Mouse (Mus musculus) megakaryocyte-erythroid progenitor cell, adult 5-6 weeks (primary cell): ENCODE measurements around the gene H2-Oa. TPM values are rescaled to one million over a fixed set of nuclear protein-coding genes. Genes with fewer than 3 reads are reported as not detected.
"Not testable (repeated sequence)": the region's sequence is repeated elsewhere in the genome, so short reads cannot be mapped to it uniquely, and the experiment has no call there.

Experiments
- ATAC-seq: replicated peaks from 2 replicates; pipeline ENCODE4 v1.8.0; 2016; ENCODE audit warnings: mild to moderate bottlenecking, inconsistent platforms; ENCODE audit not compliant: severe bottlenecking, poor library complexity, low FRiP score, low TSS enrichment
- total RNA-seq, 2 experiments: library from RNA; stranded (forward) in 1 of 2; stranded (reverse) in 1 of 2; fragments of 200-1000, 215-1000 nt in 1 of 2; fragments of >200 nt in 1 of 2; fragmentation: Nextera tagmentation in 1 of 2; gene quantifications; 2 replicates each; pipeline ENCODE4 v1.2.3; 2014 to 2017

Gene H2-Oa
- total RNA-seq, 2 experiments from 2014 or later = 0.75 to 6.2 TPM

DNA sequence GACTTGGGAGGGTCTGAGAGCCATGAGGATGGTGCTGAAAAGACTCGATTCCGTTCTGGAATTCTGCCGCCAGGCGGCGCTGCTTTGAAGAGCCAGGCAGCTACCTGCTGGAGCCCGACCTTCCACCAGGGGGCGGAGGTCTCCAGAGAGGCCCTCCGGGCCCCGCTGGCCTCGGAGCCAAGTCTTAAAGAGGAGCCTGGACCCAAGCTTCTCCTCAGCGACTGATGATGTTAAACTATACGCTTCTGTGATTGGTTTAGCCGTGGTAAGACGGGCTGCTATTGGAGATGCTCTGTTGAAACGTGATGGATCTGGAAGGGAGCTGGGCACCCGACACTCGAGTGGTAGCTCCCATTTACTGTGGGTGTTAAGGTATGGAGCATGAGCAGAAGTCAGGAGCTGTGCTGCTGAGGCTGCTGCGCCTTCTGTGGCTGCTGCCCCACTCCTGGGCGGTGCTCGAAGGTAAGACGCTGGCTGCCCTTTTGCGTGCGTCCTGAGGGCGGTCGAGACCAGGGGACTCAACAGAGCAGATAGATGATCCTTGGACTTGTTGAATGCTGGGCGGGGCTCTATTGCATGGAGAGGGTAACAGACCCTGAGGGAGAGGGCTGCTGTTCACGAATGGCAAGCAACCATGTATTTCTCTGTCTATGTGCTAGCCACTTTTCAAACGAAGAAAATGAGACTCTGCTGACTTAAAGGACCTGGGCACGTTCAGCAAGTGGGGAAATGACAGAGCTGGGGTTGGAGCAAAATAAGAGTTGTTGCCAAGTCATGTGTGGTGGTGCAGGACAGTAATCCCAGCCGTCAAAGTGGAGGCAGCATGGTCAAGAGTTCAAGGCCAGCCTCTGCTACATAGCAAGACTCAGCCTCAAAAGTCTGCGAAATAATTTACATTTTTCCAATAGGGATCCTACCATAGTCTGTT lies 43.4 kb downstream of the H2-Oa start:
- ATAC-seq = peak; percentile 97

- ATAC-seq = no peak
These were observed 45.5 kb downstream of the H2-Oa start for GRCm38 (mm10) chr17:34137601-34138000.

DNA sequence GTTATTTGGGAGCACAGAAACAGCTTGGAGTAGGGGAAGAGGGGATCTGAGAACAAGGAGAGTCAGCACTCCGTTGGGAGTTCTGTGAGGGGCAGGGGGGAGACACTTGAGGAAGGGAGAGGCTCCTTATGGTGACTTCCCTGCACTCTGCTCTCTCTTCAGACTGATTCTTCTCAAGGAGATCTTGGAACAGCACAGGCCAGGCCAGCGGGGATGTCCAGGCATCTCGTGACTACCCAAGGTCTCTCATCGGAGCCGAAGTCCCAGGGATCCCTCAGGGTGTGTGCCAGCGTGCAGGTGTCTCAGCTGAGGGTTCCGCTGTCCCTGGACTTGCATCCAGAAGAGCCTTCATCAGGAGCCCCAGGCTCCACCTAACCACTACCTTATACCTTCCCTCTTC lies 46.5 kb downstream of the H2-Oa start:
- no peak for ATAC-seq

DNA sequence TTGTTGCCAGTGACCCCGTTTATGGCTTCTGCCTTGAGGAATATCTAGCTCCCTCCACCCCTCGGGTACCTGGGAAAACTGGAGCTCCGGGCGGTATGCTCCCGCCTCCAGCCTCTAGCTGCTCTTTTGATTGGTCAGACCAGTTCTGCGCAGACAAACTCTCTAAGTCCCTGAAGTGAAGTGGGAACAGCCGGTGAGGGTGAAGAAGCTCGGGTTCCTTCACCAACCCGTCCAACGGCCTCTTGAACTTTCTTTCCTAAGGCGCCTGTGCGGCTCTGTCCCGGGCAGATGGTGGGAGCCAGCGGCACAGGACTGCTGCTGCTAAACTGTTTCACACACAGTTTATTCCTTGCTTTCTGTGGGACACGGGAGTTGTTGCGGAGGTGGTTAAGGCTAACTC lies 47.3 kb downstream of the H2-Oa start:
- no peak for ATAC-seq

GRCm38 (mm10) chr17:34140240-34140639 lies 48.1 kb downstream of the H2-Oa start:
- ATAC-seq = no peak

DNA sequence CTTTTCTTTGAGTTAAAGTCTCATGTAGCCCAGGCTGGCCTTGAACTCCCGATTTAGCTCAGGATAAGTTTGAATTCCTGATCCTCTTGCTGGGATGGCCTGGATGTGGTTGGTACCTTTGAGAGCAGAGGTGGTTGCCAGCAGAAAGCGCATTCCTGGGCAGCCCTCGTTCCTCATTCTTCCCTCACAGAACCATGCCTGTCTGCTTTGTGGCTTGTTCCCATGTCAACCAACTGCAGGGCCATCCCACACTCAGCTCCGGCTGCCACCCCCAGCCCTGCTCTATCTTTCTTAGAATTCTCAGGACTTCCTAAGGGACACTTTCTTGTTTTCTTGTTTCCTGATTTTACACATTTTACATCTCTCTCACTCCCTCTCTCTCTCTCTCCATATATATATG lies 49.3 kb downstream of the H2-Oa start:
- ATAC-seq = no peak

DNA sequence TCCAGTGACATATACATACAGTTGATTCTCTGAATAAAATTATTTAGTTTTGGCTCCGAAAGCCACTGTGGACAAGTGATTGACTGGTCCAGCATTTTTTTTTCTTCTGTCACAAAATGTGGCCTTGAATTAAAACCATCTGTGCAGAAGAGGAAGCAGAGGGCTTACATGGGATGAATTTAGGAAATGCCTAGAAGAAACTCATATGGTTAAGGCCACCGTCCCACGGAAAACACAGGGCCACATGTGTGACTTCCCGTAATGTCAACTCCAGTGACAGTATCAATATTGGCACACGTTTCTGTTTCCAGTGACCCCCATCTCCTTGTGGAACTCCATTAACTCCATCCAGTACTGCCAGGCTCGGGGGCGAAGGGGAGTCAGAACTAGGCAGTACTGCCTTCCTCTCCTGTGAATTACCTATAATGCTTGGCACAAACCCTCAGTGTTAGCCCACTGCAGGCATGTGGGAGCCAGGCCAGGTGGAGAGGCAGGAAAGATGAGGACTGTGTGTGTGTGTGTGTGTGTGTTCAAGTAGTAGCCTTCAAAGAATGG lies 50.4 kb downstream of the H2-Oa start:
- no peak for ATAC-seq

- ATAC-seq = peak; percentile 42; the same call in 1 of the 2 replicates
These were observed 50.9 kb downstream of the H2-Oa start, which contains the start of gene H2-DMb2 for GRCm38 (mm10) chr17:34143033-34143432. H2-DMb2 (plus strand) TSS chr17:34143307.

DNA sequence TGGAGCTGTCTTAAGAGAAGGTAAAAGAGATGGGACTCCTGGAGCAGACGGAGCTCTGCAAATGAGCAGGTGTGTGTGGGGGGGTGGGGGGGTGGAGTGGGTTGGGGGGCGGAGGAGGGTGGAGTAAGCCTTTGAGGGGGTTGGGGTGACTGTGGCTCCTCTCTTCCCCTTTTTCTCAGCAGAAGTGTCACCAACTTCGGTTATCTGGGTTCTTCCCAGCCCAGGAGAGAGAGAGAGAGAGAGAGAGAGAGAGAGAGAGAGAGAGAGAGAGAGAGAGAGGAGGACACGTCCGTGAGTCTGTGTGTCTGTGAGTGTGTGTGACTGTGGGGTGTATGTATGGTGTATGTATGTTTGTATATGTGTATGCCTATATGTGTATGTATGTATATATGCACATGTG lies 51.3 kb downstream of the H2-Oa start:
- no peak for ATAC-seq

DNA sequence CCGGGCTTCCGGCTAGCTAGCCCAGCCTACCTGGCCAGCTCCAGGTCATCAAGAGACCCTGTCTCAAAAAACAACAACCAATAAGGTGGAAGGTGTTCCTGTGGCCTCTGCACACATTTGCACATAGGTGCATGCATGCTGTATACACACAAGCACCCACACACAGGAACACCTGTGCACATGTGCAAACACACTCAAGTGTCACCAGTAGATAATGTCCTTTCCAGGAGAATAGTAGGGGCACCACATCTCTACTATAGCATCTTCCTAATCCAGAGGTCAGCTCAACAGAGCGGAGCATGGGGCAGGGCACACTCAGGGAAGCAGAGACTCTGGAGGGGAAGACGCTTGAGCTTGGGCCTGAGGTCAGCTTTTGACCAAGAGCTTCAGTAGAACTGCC lies 52.1 kb downstream of the H2-Oa start:
- not testable (repeated sequence) for ATAC-seq

Other genes starting within 250 kb of the H2-Oa start
Only the 30 nearest of the 32 such genes appear.
- gene Gm7029, start 218.5 kb upstream of the H2-Oa start, total RNA-seq (2014; fragmentation: Nextera tagmentation) = not detected in 2 replicates
- gene Gm7029, start 218.5 kb upstream of the H2-Oa start, total RNA-seq (2017) = not detected in 2 replicates
- gene Kifc1, start 201.7 kb upstream of the H2-Oa start, total RNA-seq (2014; fragmentation: Nextera tagmentation) = 14.7 and 31.9 TPM in 2 replicates
- gene Kifc1, start 201.7 kb upstream of the H2-Oa start, total RNA-seq (2017) = 15.6 and 17.0 TPM in 2 replicates
- gene Platr17, start 187.2 kb upstream of the H2-Oa start, total RNA-seq (2014; fragmentation: Nextera tagmentation) = not detected in 2 replicates
- not detected in 2 replicates for gene Platr17, start 187.2 kb upstream of the H2-Oa start, total RNA-seq (2017)
- gene Daxx, start 182.9 kb upstream of the H2-Oa start, total RNA-seq (2014; fragmentation: Nextera tagmentation) = 60.3 and 70.5 TPM in 2 replicates
- 41.3 and 49.0 TPM in 2 replicates for gene Daxx, start 182.9 kb upstream of the H2-Oa start, total RNA-seq (2017)
- 47.9 and 65.3 TPM in 2 replicates for gene Tapbp, start 176.4 kb upstream of the H2-Oa start, total RNA-seq (2014; fragmentation: Nextera tagmentation)
- gene Tapbp, start 176.4 kb upstream of the H2-Oa start, total RNA-seq (2017) = 35.6 and 42.1 TPM in 2 replicates
- 18.0 and 18.4 TPM in 2 replicates for gene Zbtb22, start 176.4 kb upstream of the H2-Oa start, total RNA-seq (2014; fragmentation: Nextera tagmentation)
- 14.9 and 18.6 TPM in 2 replicates for gene Zbtb22, start 176.4 kb upstream of the H2-Oa start, total RNA-seq (2017)
- gene Rgl2, start 162.8 kb upstream of the H2-Oa start, total RNA-seq (2014; fragmentation: Nextera tagmentation) = 42.6 and 49.0 TPM in 2 replicates
- gene Rgl2, start 162.8 kb upstream of the H2-Oa start, total RNA-seq (2017) = 10.4 and 14.0 TPM in 2 replicates
- 192 and 240 TPM in 2 replicates for gene Pfdn6, start 152.0 kb upstream of the H2-Oa start, total RNA-seq (2014; fragmentation: Nextera tagmentation)
- gene Pfdn6, start 152.0 kb upstream of the H2-Oa start, total RNA-seq (2017) = 209 and 235 TPM in 2 replicates
- 75.2 and 76.4 TPM in 2 replicates for gene Wdr46, start 151.7 kb upstream of the H2-Oa start, total RNA-seq (2014; fragmentation: Nextera tagmentation)
- gene Wdr46, start 151.7 kb upstream of the H2-Oa start, total RNA-seq (2017) = 78.8 and 105 TPM in 2 replicates
- gene B3galt4, start 140.9 kb upstream of the H2-Oa start, total RNA-seq (2014; fragmentation: Nextera tagmentation) = 0.90 and 1.8 TPM in 2 replicates
- gene B3galt4, start 140.9 kb upstream of the H2-Oa start, total RNA-seq (2017) = 2.7 TPM in 1 of 2 replicates, not detected in the other
- 41.4 and 51.4 TPM in 2 replicates for gene Vps52, start 136.5 kb upstream of the H2-Oa start, total RNA-seq (2014; fragmentation: Nextera tagmentation)
- 17.4 and 26.2 TPM in 2 replicates for gene Vps52, start 136.5 kb upstream of the H2-Oa start, total RNA-seq (2017)
- gene Rps18, start 136.3 kb upstream of the H2-Oa start, total RNA-seq (2014; fragmentation: Nextera tagmentation) = 6,055 and 6,432 TPM in 2 replicates
- 1,728 and 1,730 TPM in 2 replicates for gene Rps18, start 136.3 kb upstream of the H2-Oa start, total RNA-seq (2017)
- gene H2-K1, start 92.0 kb upstream of the H2-Oa start, total RNA-seq (2014; fragmentation: Nextera tagmentation) = 870 and 1,054 TPM in 2 replicates
- 664 and 816 TPM in 2 replicates for gene H2-K1, start 92.0 kb upstream of the H2-Oa start, total RNA-seq (2017)
- 12.8 and 24.7 TPM in 2 replicates for gene Ring1, start 67.7 kb upstream of the H2-Oa start, total RNA-seq (2014; fragmentation: Nextera tagmentation)
- gene Ring1, start 67.7 kb upstream of the H2-Oa start, total RNA-seq (2017) = 13.5 and 15.4 TPM in 2 replicates
- gene H2-Ke6, start 64.3 kb upstream of the H2-Oa start, total RNA-seq (2014; fragmentation: Nextera tagmentation) = 118 and 144 TPM in 2 replicates
- gene H2-Ke6, start 64.3 kb upstream of the H2-Oa start, total RNA-seq (2017) = 41.6 and 46.8 TPM in 2 replicates
- gene Slc39a7, start 60.7 kb upstream of the H2-Oa start, total RNA-seq (2014; fragmentation: Nextera tagmentation) = 18.1 and 18.3 TPM in 2 replicates
- gene Slc39a7, start 60.7 kb upstream of the H2-Oa start, total RNA-seq (2017) = 94.1 and 169 TPM in 2 replicates
- gene Rxrb, start 60.5 kb upstream of the H2-Oa start, total RNA-seq (2014; fragmentation: Nextera tagmentation) = 49.6 and 58.9 TPM in 2 replicates
- gene Rxrb, start 60.5 kb upstream of the H2-Oa start, total RNA-seq (2017) = 31.4 and 33.3 TPM in 2 replicates
- 1.1 and 3.6 TPM in 2 replicates for gene Col11a2, start 52.9 kb upstream of the H2-Oa start, total RNA-seq (2014; fragmentation: Nextera tagmentation)
- gene Col11a2, start 52.9 kb upstream of the H2-Oa start, total RNA-seq (2017) = 0.05 and 0.46 TPM in 2 replicates
- gene H2-DMa, start 27.2 kb downstream of the H2-Oa start, total RNA-seq (2014; fragmentation: Nextera tagmentation) = 26.4 and 41.6 TPM in 2 replicates
- gene H2-DMa, start 27.2 kb downstream of the H2-Oa start, total RNA-seq (2017) = 35.0 and 36.7 TPM in 2 replicates
- 173 and 198 TPM in 2 replicates for gene Brd2, start 30.3 kb downstream of the H2-Oa start, total RNA-seq (2014; fragmentation: Nextera tagmentation)
- gene Brd2, start 30.3 kb downstream of the H2-Oa start, total RNA-seq (2017) = 312 and 511 TPM in 2 replicates
- gene H2-DMb2, start 51.0 kb downstream of the H2-Oa start, total RNA-seq (2014; fragmentation: Nextera tagmentation) = 0.81 and 2.9 TPM in 2 replicates
- gene H2-DMb2, start 51.0 kb downstream of the H2-Oa start, total RNA-seq (2017) = not detected in 2 replicates
- 3.8 and 9.1 TPM in 2 replicates for gene H2-DMb1, start 60.7 kb downstream of the H2-Oa start, total RNA-seq (2014; fragmentation: Nextera tagmentation)
- gene H2-DMb1, start 60.7 kb downstream of the H2-Oa start, total RNA-seq (2017) = 10.1 and 22.9 TPM in 2 replicates
- 43.7 and 55.5 TPM in 2 replicates for gene Tap1, start 95.2 kb downstream of the H2-Oa start, total RNA-seq (2014; fragmentation: Nextera tagmentation)
- 58.0 and 76.1 TPM in 2 replicates for gene Tap1, start 95.2 kb downstream of the H2-Oa start, total RNA-seq (2017)
- 55.1 and 57.5 TPM in 2 replicates for gene Psmb9, start 95.4 kb downstream of the H2-Oa start, total RNA-seq (2014; fragmentation: Nextera tagmentation)
- 56.2 and 95.8 TPM in 2 replicates for gene Psmb9, start 95.4 kb downstream of the H2-Oa start, total RNA-seq (2017)
- gene Psmb8, start 105.4 kb downstream of the H2-Oa start, total RNA-seq (2014; fragmentation: Nextera tagmentation) = 50.4 and 71.2 TPM in 2 replicates
- gene Psmb8, start 105.4 kb downstream of the H2-Oa start, total RNA-seq (2017) = 103 and 243 TPM in 2 replicates
- gene Tap2, start 111.2 kb downstream of the H2-Oa start, total RNA-seq (2014; fragmentation: Nextera tagmentation) = 25.8 and 90.1 TPM in 2 replicates
- gene Tap2, start 111.2 kb downstream of the H2-Oa start, total RNA-seq (2017) = 49.7 and 50.5 TPM in 2 replicates
- 8.7 and 32.0 TPM in 2 replicates for gene H2-Ob, start 146.6 kb downstream of the H2-Oa start, total RNA-seq (2014; fragmentation: Nextera tagmentation)
- 7.8 and 10.4 TPM in 2 replicates for gene H2-Ob, start 146.6 kb downstream of the H2-Oa start, total RNA-seq (2017)
- 20.3 and 24.1 TPM in 2 replicates for gene H2-Ab1, start 165.3 kb downstream of the H2-Oa start, total RNA-seq (2014; fragmentation: Nextera tagmentation)
- 68.7 and 80.9 TPM in 2 replicates for gene H2-Ab1, start 165.3 kb downstream of the H2-Oa start, total RNA-seq (2017)
- 2.0 and 4.4 TPM in 2 replicates for gene H2-Aa, start 195.5 kb downstream of the H2-Oa start, total RNA-seq (2014; fragmentation: Nextera tagmentation)
- gene H2-Aa, start 195.5 kb downstream of the H2-Oa start, total RNA-seq (2017) = 12.4 and 31.9 TPM in 2 replicates
- gene H2-Eb1, start 213.5 kb downstream of the H2-Oa start, total RNA-seq (2014; fragmentation: Nextera tagmentation) = 5.9 TPM in 1 of 2 replicates, not detected in the other
- gene H2-Eb1, start 213.5 kb downstream of the H2-Oa start, total RNA-seq (2017) = 15.0 and 24.9 TPM in 2 replicates